Mouse (Mus musculus) liver, postnatal 0 days (tissue): ENCODE measurements around the gene Olfr522.

Source experiments
- CTCF ChIP-seq: sonication (generic); IDR thresholded peaks from 2 replicates; pipeline ENCODE4 v1.5.1; 2016; ENCODE audit warnings: antibody characterized with exemption, low read depth
- EP300 ChIP-seq: IDR thresholded peaks from 2 replicates; pipeline ENCODE4 v1.6.1; 2016; ENCODE audit warnings: antibody characterized with exemption, low read depth, mild to moderate bottlenecking

DNA sequence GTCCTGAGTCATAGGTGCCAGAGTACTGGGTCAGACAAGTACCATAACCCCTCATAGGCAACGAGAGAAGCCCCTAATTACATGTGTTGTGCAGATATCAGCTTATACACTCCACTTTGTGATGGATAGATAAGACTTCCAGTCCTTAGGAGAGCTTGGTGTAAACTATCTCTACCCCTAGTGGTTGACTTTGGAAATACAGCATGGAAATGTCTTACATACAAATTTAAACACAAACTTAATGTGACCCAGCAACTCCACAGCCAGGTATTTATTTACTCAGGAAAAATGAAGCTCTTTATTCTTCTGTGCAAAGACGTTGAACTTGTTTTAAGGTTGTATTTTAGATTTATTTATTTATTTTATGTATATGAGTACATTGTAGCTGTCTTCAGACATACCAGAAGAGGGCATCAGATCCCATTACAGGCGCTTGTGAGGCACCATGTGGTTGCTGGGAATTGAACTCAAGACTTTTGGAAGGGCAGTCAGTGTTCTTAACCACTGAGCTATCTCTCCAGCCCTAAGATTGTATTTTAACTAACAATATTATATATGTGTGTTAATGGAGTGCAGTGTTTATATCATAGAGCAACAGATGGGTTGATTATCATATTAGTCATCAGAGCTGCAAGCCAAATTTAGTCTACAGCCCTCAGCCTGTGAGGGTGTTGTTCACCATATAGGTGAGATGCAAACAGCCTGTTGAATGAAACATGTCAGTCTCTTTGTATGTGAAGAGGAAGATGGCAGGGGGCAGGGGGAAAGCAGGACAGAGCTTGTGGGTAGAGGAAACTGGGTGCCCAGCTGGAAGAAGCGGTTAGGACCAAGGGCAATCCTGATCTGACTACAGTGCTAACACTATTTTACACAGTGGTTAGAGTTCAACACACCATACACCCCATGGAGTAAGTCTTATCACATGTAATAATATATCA lies 24.1 kb upstream of the Olfr522 start:
- peak; percentile 51 for TF ChIP-seq CTCF
- no peak for TF ChIP-seq EP300
